Mouse (Mus musculus): Measurements from ENCODE around the gene Myocos.

DNA sequence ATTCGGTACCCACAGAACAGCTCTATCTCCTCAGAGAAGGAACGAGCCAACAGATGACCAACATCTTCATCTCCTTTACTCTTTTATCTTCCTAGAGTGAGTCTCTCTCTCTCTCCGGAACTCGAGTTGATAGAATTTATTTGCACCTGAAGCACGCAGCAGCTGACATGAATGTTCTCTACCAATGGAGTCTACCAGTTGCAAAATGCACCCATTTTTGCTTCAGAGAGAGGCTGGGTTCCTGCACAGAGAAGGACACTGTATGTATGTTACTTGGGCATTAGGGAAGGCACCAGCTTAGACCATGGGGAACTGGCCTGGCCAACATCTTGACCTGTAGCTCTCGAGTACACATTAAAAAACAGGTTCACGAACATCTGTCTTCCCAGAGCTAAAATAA lies at the start of gene Myocos:
- TF ChIP-seq CTCF (conservative IDR thresholded peaks at IDR 0.05; ENCODE audit: low read length) (no peak), NANOG (IDR thresholded peaks at IDR 0.05; ENCODE audit: borderline replicate concordance, low read length) (no peak), POU5F1 (IDR thresholded peaks at IDR 0.05; ENCODE audit: borderline replicate concordance, low read length) (no peak)

Measured in E14TG2a.4 (cell line).